Mouse (Mus musculus) CH12.LX (cell line): ENCODE results near the gene Hsf5. TPM values are rescaled to one million over a fixed set of nuclear protein-coding genes. Genes with fewer than 3 reads are reported as not detected.

Experiments used
- DNase-seq: peaks from one replicate; pipeline ENCODE4 v3.0.0-alpha.2; 2013; ENCODE audit errors: extremely low read depth
- H3K27ac ChIP-seq: 2 replicates; pipeline ENCODE4 v1.5.1; 2012; ENCODE audit warnings: low read depth, mild to moderate bottlenecking, control low read depth, moderate library complexity; ENCODE audit not compliant: insufficient read depth
- H3K27me3 ChIP-seq: replicated peaks from 2 replicates; pipeline ENCODE3; 2012; ENCODE audit warnings: inconsistent platforms
- H3K36me3 ChIP-seq, 2 experiments: replicated peaks in 1 of 2; 2 replicates each; pipeline versions ENCODE3 to v1.6.1; 2012; ENCODE audit warnings: inconsistent platforms in 1 of 2, low read length in 1 of 2, mild to moderate bottlenecking in 1 of 2, mixed read lengths in 1 of 2, moderate library complexity in 1 of 2; ENCODE audit not compliant: control insufficient read depth in 1 of 2, insufficient read depth in 1 of 2
- H3K4me1 ChIP-seq, 2 experiments: 2 replicates each; pipeline ENCODE4 v1.6.1; 2012; ENCODE audit warnings: inconsistent platforms in 1 of 2, moderate library complexity in 1 of 2; ENCODE audit not compliant: insufficient read depth in 2 of 2, control insufficient read depth in 1 of 2
- H3K4me2 ChIP-seq: 2 replicates; pipeline ENCODE4 v1.6.1; 2012; ENCODE audit warnings: low read depth, mild to moderate bottlenecking, control low read depth; ENCODE audit not compliant: poor library complexity, insufficient read depth, severe bottlenecking
- H3K4me3 ChIP-seq, 3 experiments: fragments of 150-350 bp in 1 of 3; sonication (generic) in 1 of 3; replicated peaks in 1 of 3; 2 replicates each; pipeline versions ENCODE3 to v1.5.1; 2011 to 2012; ENCODE audit warnings: low read depth in 2 of 3, low read length in 2 of 3, mild to moderate bottlenecking in 2 of 3, moderate library complexity in 2 of 3, control low read depth in 1 of 3, improper control_type of control experiment in 1 of 3, inconsistent platforms in 1 of 3, mixed read lengths in 1 of 3; ENCODE audit not compliant: poor library complexity in 1 of 3
- H3K79me2 ChIP-seq: replicated peaks from 2 replicates; pipeline ENCODE4 v1.6.1; 2012; ENCODE audit warnings: mild to moderate bottlenecking, moderate library complexity; ENCODE audit not compliant: control insufficient read depth, poor library complexity, insufficient read depth, severe bottlenecking; ENCODE audit errors: extremely low read depth
- H3K9ac ChIP-seq: 2 replicates; pipeline ENCODE4 v1.6.1; 2012; ENCODE audit warnings: low read depth, mild to moderate bottlenecking, control low read depth, moderate library complexity; ENCODE audit not compliant: insufficient read depth
- H3K9me3 ChIP-seq: replicated peaks from 2 replicates; pipeline ENCODE3; 2012; ENCODE audit warnings: low read length, inconsistent platforms, mixed read lengths
- BHLHE40 ChIP-seq: IDR thresholded peaks from 2 replicates; pipeline ENCODE4 v1.6.1; 2011; ENCODE audit warnings: mild to moderate bottlenecking, low read depth, low read length, improper control_type of control experiment
- CHD1 ChIP-seq: IDR thresholded peaks from 2 replicates; pipeline ENCODE4 v1.6.1; 2012; ENCODE audit warnings: low read depth, low read length, improper control_type of control experiment, inconsistent platforms
- CHD2 ChIP-seq: IDR thresholded peaks from 2 replicates; pipeline ENCODE4 v1.6.1; 2011; ENCODE audit warnings: low read length, improper control_type of control experiment
- CTCF ChIP-seq, 2 experiments: IDR thresholded peaks in 1 of 2; conservative IDR thresholded peaks in 1 of 2; 2 replicates each; pipeline ENCODE4 v1.5.1; 2011 to 2012; ENCODE audit warnings: low read depth in 2 of 2, low read length in 2 of 2, improper control_type of control experiment in 1 of 2, inconsistent platforms in 1 of 2, mild to moderate bottlenecking in 1 of 2, moderate library complexity in 1 of 2
- E2F4 ChIP-seq: IDR thresholded peaks from 2 replicates; pipeline ENCODE4 v1.6.1; 2011; ENCODE audit warnings: low read depth, low read length, improper control_type of control experiment; ENCODE audit not compliant: insufficient replicate concordance
- ELF1 ChIP-seq: IDR thresholded peaks from 2 replicates; pipeline ENCODE4 v1.6.1; 2014; ENCODE audit warnings: low read depth, mild to moderate bottlenecking, inconsistent platforms, low read length, improper control_type of control experiment
- EP300 ChIP-seq: IDR thresholded peaks from 2 replicates; pipeline ENCODE4 v1.6.1; 2011; ENCODE audit warnings: low read length, improper control_type of control experiment
- ETS1 ChIP-seq: conservative IDR thresholded peaks from 2 replicates; pipeline ENCODE4 v1.6.1; 2012; ENCODE audit warnings: low read depth, mild to moderate bottlenecking, inconsistent platforms, low read length, improper control_type of control experiment, moderate library complexity
- GABPA ChIP-seq: IDR thresholded peaks from 2 replicates; pipeline ENCODE4 v1.6.1; 2012; ENCODE audit warnings: low read depth, low read length, improper control_type of control experiment, inconsistent platforms; ENCODE audit not compliant: insufficient replicate concordance
- HCFC1 ChIP-seq: IDR thresholded peaks from 2 replicates; pipeline ENCODE4 v1.6.1; 2012; ENCODE audit warnings: low read depth, mild to moderate bottlenecking, inconsistent platforms, low read length, improper control_type of control experiment
- IRF4 ChIP-seq: IDR thresholded peaks from 2 replicates; pipeline ENCODE4 v1.6.1; 2014; ENCODE audit warnings: low read depth, mild to moderate bottlenecking, inconsistent platforms, low read length, improper control_type of control experiment
- JUN ChIP-seq: IDR thresholded peaks from 2 replicates; pipeline ENCODE4 v1.6.1; 2011; ENCODE audit warnings: low read depth, mild to moderate bottlenecking, low read length, improper control_type of control experiment, moderate library complexity; ENCODE audit not compliant: insufficient read depth
- JUND ChIP-seq: conservative IDR thresholded peaks from 2 replicates; pipeline ENCODE4 v1.6.1; 2011; ENCODE audit warnings: low read depth, low read length, improper control_type of control experiment
- KAT2A ChIP-seq: IDR thresholded peaks from 2 replicates; pipeline ENCODE4 v1.6.1; 2012; ENCODE audit warnings: low read length, improper control_type of control experiment, inconsistent platforms; ENCODE audit not compliant: insufficient replicate concordance
- MAFK ChIP-seq: IDR thresholded peaks from 2 replicates; pipeline ENCODE4 v1.6.1; 2011; ENCODE audit warnings: low read length, improper control_type of control experiment; ENCODE audit not compliant: insufficient replicate concordance
- MAX ChIP-seq: IDR thresholded peaks from 2 replicates; pipeline ENCODE4 v1.6.1; 2011; ENCODE audit warnings: low read length, improper control_type of control experiment
- MAZ ChIP-seq: IDR thresholded peaks from 2 replicates; pipeline ENCODE4 v1.6.1; 2012; ENCODE audit warnings: low read depth, mild to moderate bottlenecking, inconsistent platforms, low read length, improper control_type of control experiment, moderate library complexity
- MEF2A ChIP-seq: IDR thresholded peaks from 2 replicates; pipeline ENCODE4 v1.6.1; 2014; ENCODE audit warnings: low read depth, mild to moderate bottlenecking, inconsistent platforms, low read length, improper control_type of control experiment, borderline replicate concordance
- MXI1 ChIP-seq: IDR thresholded peaks from 2 replicates; pipeline ENCODE4 v1.6.1; 2011; ENCODE audit warnings: mild to moderate bottlenecking, low read depth, low read length, improper control_type of control experiment
- MYC ChIP-seq: IDR thresholded peaks from 2 replicates; pipeline ENCODE4 v1.6.1; 2011; ENCODE audit warnings: low read depth, mild to moderate bottlenecking, improper control_type of control experiment, low read length
- NELFE ChIP-seq: IDR thresholded peaks from 2 replicates; pipeline ENCODE4 v1.6.1; 2011; ENCODE audit warnings: low read depth, low read length, improper control_type of control experiment
- NRF1 ChIP-seq: IDR thresholded peaks from 2 replicates; pipeline ENCODE4 v1.6.1; 2014; ENCODE audit warnings: low read depth, mild to moderate bottlenecking, inconsistent platforms, low read length, improper control_type of control experiment, moderate library complexity
- PAX5 ChIP-seq: IDR thresholded peaks from 2 replicates; pipeline ENCODE4 v1.6.1; 2012; ENCODE audit warnings: low read length, inconsistent platforms, mixed read lengths
- POLR2A ChIP-seq: IDR thresholded peaks from 2 replicates; pipeline ENCODE4 v1.6.1; 2011; ENCODE audit warnings: low read depth, mild to moderate bottlenecking, improper control_type of control experiment, low read length
- POLR2AphosphoS2 ChIP-seq: IDR thresholded peaks from 2 replicates; pipeline ENCODE4 v1.6.1; 2011; ENCODE audit warnings: low read depth, low read length, improper control_type of control experiment
- RAD21 ChIP-seq: IDR thresholded peaks from 2 replicates; pipeline ENCODE4 v1.6.1; 2011; ENCODE audit warnings: low read depth, mild to moderate bottlenecking, low read length, improper control_type of control experiment, moderate library complexity
- RCOR1 ChIP-seq: conservative IDR thresholded peaks from 2 replicates; pipeline ENCODE4 v1.6.1; 2012; ENCODE audit warnings: low read depth, mild to moderate bottlenecking, inconsistent platforms, low read length, improper control_type of control experiment
- SIN3A ChIP-seq: IDR thresholded peaks from 2 replicates; pipeline ENCODE4 v1.6.1; 2012; ENCODE audit warnings: low read length, improper control_type of control experiment, inconsistent platforms
- SMC3 ChIP-seq: IDR thresholded peaks from 2 replicates; pipeline ENCODE4 v1.6.1; 2011; ENCODE audit warnings: low read depth, low read length, improper control_type of control experiment
- TBP ChIP-seq: conservative IDR thresholded peaks from 2 replicates; pipeline ENCODE4 v1.6.1; 2011; ENCODE audit warnings: low read depth, low read length, improper control_type of control experiment
- TCF12 ChIP-seq: IDR thresholded peaks from 2 replicates; pipeline ENCODE4 v1.6.1; 2014; ENCODE audit warnings: low read depth, mild to moderate bottlenecking, inconsistent platforms, low read length, improper control_type of control experiment
- UBTF ChIP-seq: IDR thresholded peaks from 2 replicates; pipeline ENCODE4 v1.6.1; 2012; ENCODE audit warnings: low read depth, mild to moderate bottlenecking, inconsistent platforms, low read length, improper control_type of control experiment, moderate library complexity
- USF1 ChIP-seq: IDR thresholded peaks from 2 replicates; pipeline ENCODE4 v1.6.1; 2014; ENCODE audit warnings: low read depth, mild to moderate bottlenecking, inconsistent platforms, low read length, improper control_type of control experiment
- USF2 ChIP-seq: conservative IDR thresholded peaks from 2 replicates; pipeline ENCODE4 v1.6.1; 2011; ENCODE audit warnings: low read depth, low read length, improper control_type of control experiment
- ZC3H11A ChIP-seq: IDR thresholded peaks from 2 replicates; pipeline ENCODE4 v1.6.1; 2012; ENCODE audit warnings: low read depth, mild to moderate bottlenecking, inconsistent platforms, low read length, improper control_type of control experiment
- ZKSCAN1 ChIP-seq: IDR thresholded peaks from 2 replicates; pipeline ENCODE4 v1.6.1; 2012; ENCODE audit warnings: low read depth, inconsistent platforms, low read length, improper control_type of control experiment, borderline replicate concordance
- ZMIZ1 ChIP-seq: IDR thresholded peaks from 2 replicates; pipeline ENCODE4 v1.6.1; 2012; ENCODE audit warnings: low read depth, mild to moderate bottlenecking, inconsistent platforms, low read length, improper control_type of control experiment
- ZNF384 ChIP-seq: IDR thresholded peaks from 2 replicates; pipeline ENCODE4 v1.6.1; 2012; ENCODE audit warnings: low read depth, low read length, improper control_type of control experiment, inconsistent platforms
- dilution Hi-C: fragments of 300-500 bp; cut with MboI; formaldehyde crosslinking; loops from 2 replicates; pipeline ENCODE4 v1.14.3; 2020; ENCODE audit warnings: low sequenced_read_pairs; ENCODE audit not compliant: extremely low pct_unique_long_range_greater_than_20kb, extremely low pct_ligation_motif_present
- in situ Hi-C: fragments of 300-500 bp; cut with MboI; formaldehyde crosslinking; loops from 3 replicates; pipeline ENCODE4 v1.14.3; 2019; ENCODE audit warnings: low sequenced_read_pairs, low pct_ligation_motif_present, low pct_unique_long_range_greater_than_20kb, mixed read lengths
- polyA plus RNA-seq: library from polyadenylated mRNA; unstranded; fragments of >175 nt; gene quantifications from 2 replicates; pipeline ENCODE4 v1.2.1, GENCODE M21; 2012; ENCODE audit warnings: low read depth; ENCODE audit not compliant: insufficient read length
- total RNA-seq, 2 experiments: library from RNA; depleted of rRNA; stranded (reverse); fragments of 300-350 nt in 1 of 2; fragments of >200 nt in 1 of 2; gene quantifications; 2 replicates each; pipeline ENCODE4 v1.2.3; 2012 to 2014

Gene Hsf5
- total and polyA plus RNA-seq, 3 experiments = 0.04 TPM; not detected in 2

GRCm38 (mm10) chr11:87677756-87678155 is 60.8 kb downstream of the Hsf5 start:
- Histone ChIP-seq H3K27me3 (no peaks in the 10 kb centered on the region), H3K79me2 (peaks cover 89% of the 10 kb centered on the region), H3K27ac (peak overlapping the region; percentile 88), H3K4me3 (peak overlapping the region in 2 of 3 experiments; percentile 23 to 26), H3K9ac (peak overlapping the region; percentile 84), H3K4me1 (peaks cover 11 to 69% of the 10 kb centered on the region in 2 experiments; a peak in 3 of 4 replicates), H3K9me3 (peaks cover 2% of the 10 kb centered on the region), H3K4me2 (peak overlapping the region; percentile 91), H3K36me3 (peaks cover 9 to 56% of the 10 kb centered on the region in 2 experiments)
- no peak for DNase-seq
- TF ChIP-seq JUN = no peak
- TF ChIP-seq BHLHE40 = no peak; the same call in 1 of the 2 replicates
- TF ChIP-seq ZMIZ1 = no peak
- no peak for TF ChIP-seq MAX
- 0 out of 2 replicates have a peak, but pooled peaks have one; percentile 15 for TF ChIP-seq HCFC1
- TF ChIP-seq ETS1 = 0 out of 2 replicates have a peak, but pooled peaks have one; percentile 43
- TF ChIP-seq CTCF (conservative IDR thresholded peaks at IDR 0.05 in 1 of 2, IDR thresholded peaks at IDR 0.05 in 1 of 2; ENCODE audit: low read depth in 2 of 2, low read length in 2 of 2) = no peak
- TF ChIP-seq E2F4 = no peak
- no peak for TF ChIP-seq POLR2AphosphoS2
- TF ChIP-seq MAZ = no peak
- TF ChIP-seq POLR2A = peak; percentile 48; the same call in 1 of the 2 replicates
- TF ChIP-seq MAFK = no peak
- TF ChIP-seq TBP = no peak
- no peak for TF ChIP-seq USF2
- no peak for TF ChIP-seq MYC
- TF ChIP-seq RCOR1 = no peak
- TF ChIP-seq IRF4 = peak; percentile 87
- no peak for TF ChIP-seq NRF1
- no peak for TF ChIP-seq CHD2
- no peak; the same call in none of the 2 replicates for TF ChIP-seq CHD1
- peak; percentile 80; the same call in 1 of the 2 replicates for TF ChIP-seq SIN3A
- no peak for TF ChIP-seq GABPA
- TF ChIP-seq NELFE = no peak
- TF ChIP-seq USF1 = no peak
- peak; percentile 56 for TF ChIP-seq EP300
- TF ChIP-seq ZC3H11A = no peak
- TF ChIP-seq TCF12 = no peak
- TF ChIP-seq ZKSCAN1 = no peak
- TF ChIP-seq SMC3 = no peak
- TF ChIP-seq RAD21 = no peak
- peak; percentile 60; the same call in 1 of the 2 replicates for TF ChIP-seq ZNF384
- peak; percentile 57; the same call in 1 of the 2 replicates for TF ChIP-seq MEF2A
- peak; percentile 85; the same call in 1 of the 2 replicates for TF ChIP-seq UBTF
- TF ChIP-seq PAX5 = no peak
- no peak; the same call in 1 of the 2 replicates for TF ChIP-seq ELF1
- no peak for TF ChIP-seq KAT2A
- no peak for TF ChIP-seq JUND
- peak; percentile 54; the same call in 1 of the 2 replicates for TF ChIP-seq MXI1
- in situ Hi-C loops (no loop called here), dilution Hi-C loops (no loop called here)
